In genomic region chr1:43237360-43238235, GRCm38 (mm10) we compare ENCODE assay signal across 22 mouse cellular contexts. TPM values are rescaled to one million over a fixed set of nuclear protein-coding genes. Genes with fewer than 3 reads are reported as not detected.
DNase-seq lines count a peak whose midpoint lies in the region; ATAC-seq and TF ChIP-seq lines count a peak whose summit lies in the region.
"Had no signal": no experiment of that assay in that cellular context is flagged by ENCODE, and none has a peak within 500 bp of the region (broad histone marks: within the 10 kb centered on the region; RNA-seq: fewer than 3 reads in every experiment).

No protein-coding gene starts in this region.

- H3K27me3 ChIP-seq in kidney, postnatal 0 days (ENCODE audit: insufficient read depth, low read length) = no peaks in the 10 kb centered on the region
- no peaks in the 10 kb centered on the region for H3K27me3 ChIP-seq in intestine, embryonic 15.5 days (replicated peaks)
- H3K27me3 ChIP-seq: embryonic facial prominence, embryonic 12.5 days; heart, embryonic 13.5 days; limb, embryonic 13.5 days; midbrain, embryonic 15.5 days; stomach, embryonic 15.5 days had no signal

- H3K4me3 ChIP-seq in kidney, postnatal 0 days (replicated peaks; ENCODE audit: low read depth, low read length) = no peak overlapping the region
- no peak overlapping the region for H3K4me3 ChIP-seq in intestine, embryonic 15.5 days (replicated peaks)
- H3K4me3 ChIP-seq: embryonic facial prominence, embryonic 12.5 days; heart, embryonic 13.5 days; hindbrain, embryonic 10.5 days; limb, embryonic 13.5 days; midbrain, embryonic 15.5 days; stomach, embryonic 15.5 days had no signal

- H3K9ac ChIP-seq in kidney, postnatal 0 days (ENCODE audit: low read depth, low read length) = no peak overlapping the region
- no peak overlapping the region for H3K9ac ChIP-seq in intestine, embryonic 15.5 days
- H3K9ac ChIP-seq: embryonic facial prominence, embryonic 12.5 days; heart, embryonic 13.5 days; limb, embryonic 13.5 days; liver, embryonic 14.5 days; midbrain, embryonic 15.5 days; stomach, embryonic 15.5 days had no signal

- peak; percentile 87 for DNase-seq in heart, adult 11 months
- no peak for DNase-seq in heart, adult 18-20 months
- DNase-seq in kidney, postnatal 0 days (ENCODE audit: low spot score) = peak; percentile 78
- DNase-seq in kidney, adult 8-10 months = no peak
- peak; percentile 11 for DNase-seq in testis, postnatal 14 days (ENCODE audit: low spot score)
- no peak for DNase-seq in layer of hippocampus, adult 9-11 months
- no peak for DNase-seq in layer of hippocampus, postnatal 14 days (ENCODE audit: low spot score in 2 of 2)
- DNase-seq: adrenal gland, postnatal 36 days; cerebellum, adult 8-10 months; gastrocnemius, postnatal 25 days; spleen, adult 18-20 months; thymus, postnatal 4 days had no signal

- H3K27ac ChIP-seq in kidney, postnatal 0 days = peak overlapping the region; percentile 69; the same call in 1 of the 2 replicates
- 0 out of 2 replicates have a peak overlapping the region, but pooled peaks have one; percentile 27 for H3K27ac ChIP-seq in intestine, embryonic 15.5 days
- H3K27ac ChIP-seq: embryonic facial prominence, embryonic 12.5 days; hindbrain, embryonic 10.5 days; limb, embryonic 13.5 days; liver, embryonic 14.5 days; midbrain, embryonic 15.5 days; stomach, embryonic 15.5 days had no signal

- no peaks in the 10 kb centered on the region; the same call in 1 of the 2 replicates for H3K4me1 ChIP-seq in kidney, postnatal 0 days (replicated peaks; ENCODE audit: insufficient read depth, low read length)
- H3K4me1 ChIP-seq in intestine, embryonic 15.5 days (replicated peaks) = 0 out of 2 replicates have a peak, but pooled peaks cover 5% of the 10 kb centered on the region
- H3K4me1 ChIP-seq: embryonic facial prominence, embryonic 12.5 days; hindbrain, embryonic 10.5 days; limb, embryonic 13.5 days; midbrain, embryonic 15.5 days; stomach, embryonic 15.5 days had no signal

- ATAC-seq in kidney, postnatal 0 days (replicated peaks; ENCODE audit: low FRiP score, low read depth) = no peak; the same call in 1 of the 2 replicates
- peak; percentile 62; the same call in 1 of the 2 replicates for ATAC-seq in intestine, embryonic 15.5 days
- ATAC-seq: activated CD4-positive, CD25-positive, alpha-beta regulatory T cell, adult 4 months; lung, postnatal 0 days; midbrain, embryonic 15.5 days had no signal

- H3K4me2 ChIP-seq in kidney, postnatal 0 days (ENCODE audit: low read length) = no peak overlapping the region
- H3K4me2 ChIP-seq in intestine, embryonic 15.5 days (replicated peaks) = no peak overlapping the region
- H3K4me2 ChIP-seq: embryonic facial prominence, embryonic 12.5 days; heart, embryonic 13.5 days; limb, embryonic 13.5 days; midbrain, embryonic 15.5 days; stomach, embryonic 15.5 days had no signal

- no peaks in the 10 kb centered on the region for H3K9me3 ChIP-seq in kidney, postnatal 0 days (replicated peaks; ENCODE audit: low read length)
- no peaks in the 10 kb centered on the region for H3K9me3 ChIP-seq in intestine, embryonic 15.5 days
- H3K9me3 ChIP-seq: embryonic facial prominence, embryonic 12.5 days; heart, embryonic 13.5 days; hindbrain, embryonic 10.5 days; limb, embryonic 13.5 days; midbrain, embryonic 15.5 days; stomach, embryonic 15.5 days had no signal

- TF ChIP-seq CTCF in kidney, postnatal 0 days (IDR thresholded peaks at IDR 0.05; ENCODE audit: low read depth) = no peak

- H3K36me3 ChIP-seq in kidney, postnatal 0 days (ENCODE audit: insufficient read depth, low read length) = no peaks in the 10 kb centered on the region
- no peaks in the 10 kb centered on the region for H3K36me3 ChIP-seq in intestine, embryonic 15.5 days
- H3K36me3 ChIP-seq: embryonic facial prominence, embryonic 12.5 days; heart, embryonic 13.5 days; hindbrain, embryonic 10.5 days; limb, embryonic 13.5 days; midbrain, embryonic 15.5 days; stomach, embryonic 15.5 days had no signal

- WGBS in kidney, postnatal 0 days = 80% methylated on average over 3 of the region's 3 CpGs
- WGBS in intestine, embryonic 15.5 days = 75% methylated on average over 3 of the region's 3 CpGs

RNA-seq across cellular contexts. Expression of gene Fhl2, which starts 40.8 kb away (rescaled TPM):
- total RNA-seq in heart, adult 18-20 months (2021) = 1,000 to 10,000 TPM; 1,612 to 1,845 TPM
- 135 and 145 TPM in 2 replicates for polyA plus RNA-seq in kidney, postnatal 0 days (2015; fragmentation: Nextera tagmentation; extraction: Ambion mirVana)
- polyA plus RNA-seq in intestine, embryonic 15.5 days (2015; fragmentation: Nextera tagmentation; extraction: Ambion mirVana) = 54.5 and 58.0 TPM in 2 replicates
- total RNA-seq in layer of hippocampus, postnatal 14 days (2021) = 10 to 100 TPM; 43.5 to 46.4 TPM

Comparison
In these comparisons a context has a peak if more than half of its experiments do, and no peak if none do; other contexts are left out.
1. DNase-seq: peak in heart, adult 11 months (single experiment), kidney, postnatal 0 days (single experiment) and testis, postnatal 14 days (single experiment); none in heart, adult 18-20 months (0 of 2), kidney, adult 8-10 months (0 of 2), layer of hippocampus, adult 9-11 months (single experiment) and layer of hippocampus, postnatal 14 days (0 of 2).
2. RNA of gene Fhl2, which starts 40.8 kb away (total RNA-seq): 1,612 to 1,845 TPM in heart, adult 18-20 months; 43.5 to 46.4 TPM in layer of hippocampus, postnatal 14 days; every median in the first group is over 10 times any median in the second.